10 mouse cellular contexts compared by ENCODE assay signal in genomic region chr11:117965561-117965981, GRCm38 (mm10). TPM values are rescaled to one million over a fixed set of nuclear protein-coding genes. Genes with fewer than 3 reads are reported as not detected.
DNase-seq lines count a peak whose midpoint lies in the region; ATAC-seq lines count a peak whose summit lies in the region.
"Had no signal": no experiment of that assay in that cellular context is flagged by ENCODE, and none has a peak within 500 bp of the region (broad histone marks: within the 10 kb centered on the region; RNA-seq: fewer than 3 reads in every experiment).

No protein-coding gene starts in this region.

- no peaks in the 10 kb centered on the region for H3K27me3 ChIP-seq in megakaryocyte, embryonic 14.5 days (replicated peaks)
- H3K27me3 ChIP-seq in hindbrain, embryonic 15.5 days, result peaks cover 10% of the 10 kb centered on the region; the same call in 1 of the 2 replicates

- peak; percentile 44 to 52 for DNase-seq in cerebellum, postnatal 14 days
- DNase-seq in cerebellum, adult 11 months, result no peak
- peak; percentile 91 to 93 for DNase-seq in natural killer cell, adult 2 months (ENCODE audit: low spot score in 2 of 2)
- no peak for DNase-seq in ovary, postnatal 14 days (ENCODE audit: low spot score)
- DNase-seq in ovary, postnatal 10 days (ENCODE audit: low spot score), result no peak
- DNase-seq: cerebellum, postnatal 36 days; kidney, postnatal 36 days had no signal

- H3K4me2 ChIP-seq in hindbrain, embryonic 15.5 days, result 0 out of 2 replicates have a peak overlapping the region, but pooled peaks have one; percentile 3

- no peak overlapping the region for H3K27ac ChIP-seq in hindbrain, embryonic 15.5 days (replicated peaks)

- H3K9me3 ChIP-seq in megakaryocyte, embryonic 14.5 days, result no peaks in the 10 kb centered on the region
- H3K9me3 ChIP-seq in hindbrain, embryonic 15.5 days, result no peaks in the 10 kb centered on the region

- peak overlapping the region; percentile 97 for H3K4me3 ChIP-seq in megakaryocyte, embryonic 14.5 days (replicated peaks)
- H3K4me3 ChIP-seq in hindbrain, embryonic 15.5 days, result no peak overlapping the region

- WGBS in hindbrain, embryonic 15.5 days, result 19% methylated on average over 9 of the region's 9 CpGs

- no peak for ATAC-seq in megakaryocyte, adult 5-6 weeks (ENCODE audit: poor library complexity, severe bottlenecking)
- no peak for ATAC-seq in hindbrain, embryonic 15.5 days (ENCODE audit: low FRiP score, low read depth)

- H3K4me1 ChIP-seq in megakaryocyte, embryonic 14.5 days, result peaks cover 85% of the 10 kb centered on the region
- peaks cover 77% of the 10 kb centered on the region for H3K4me1 ChIP-seq in hindbrain, embryonic 15.5 days (replicated peaks)

- peaks cover 34% of the 10 kb centered on the region for H3K36me3 ChIP-seq in megakaryocyte, embryonic 14.5 days (replicated peaks; ENCODE audit: low read length)
- H3K36me3 ChIP-seq in hindbrain, embryonic 15.5 days, result no peaks in the 10 kb centered on the region

- no peak overlapping the region for H3K9ac ChIP-seq in hindbrain, embryonic 15.5 days

RNA-seq across cellular contexts. Expression of gene Socs3, which starts 4.3 kb away (rescaled TPM):
- 54.8 and 75.2 TPM in 2 replicates for polyA plus RNA-seq in megakaryocyte, embryonic 14.5 days (2012; ENCODE audit: insufficient read depth, low replicate concordance)
- total RNA-seq in megakaryocyte, adult 5-6 weeks (2015), result 2.0 and 3.1 TPM in 2 replicates
- 3.2 and 5.1 TPM in 2 replicates for total RNA-seq in megakaryocyte, adult 5-6 weeks (2017)
- polyA plus RNA-seq in hindbrain, embryonic 15.5 days (2015; fragmentation: Nextera tagmentation; extraction: Ambion mirVana), result 7.8 and 9.2 TPM in 2 replicates

RNA-seq across cellular contexts. Expression of gene Pgs1, which starts 20.5 kb away (rescaled TPM):
- 16.0 and 43.0 TPM in 2 replicates for polyA plus RNA-seq in megakaryocyte, embryonic 14.5 days (2012; ENCODE audit: insufficient read depth, low replicate concordance)
- total RNA-seq in megakaryocyte, adult 5-6 weeks (2015), result 18.7 and 22.4 TPM in 2 replicates
- total RNA-seq in megakaryocyte, adult 5-6 weeks (2017), result 26.7 and 27.2 TPM in 2 replicates
- polyA plus RNA-seq in hindbrain, embryonic 15.5 days (2015; fragmentation: Nextera tagmentation; extraction: Ambion mirVana), result 59.4 and 63.7 TPM in 2 replicates

Comparison
In these comparisons a context has a peak if more than half of its experiments do, and no peak if none do; other contexts are left out.
1. DNase-seq: peak in cerebellum, postnatal 14 days (2 of 2) and natural killer cell, adult 2 months (2 of 2); none in cerebellum, adult 11 months (single experiment), ovary, postnatal 14 days (single experiment) and ovary, postnatal 10 days (single experiment).